Mouse (Mus musculus) cerebellum, postnatal 10 days (tissue): ENCODE results near the gene Ppp2r5e.

ENCODE experiments used
- DNase-seq, 2 experiments: peaks; one replicate each; pipeline ENCODE4 v3.0.0; 2021; ENCODE audit warnings: mixed read lengths in 2 of 2

Gene Ppp2r5e

GRCm38 (mm10) chr12:75572271-75572670 is 23.8 kb downstream of the Ppp2r5e start:
- DNase-seq, result peak; percentile 51 to 55

GRCm38 (mm10) chr12:75570138-75570537 is 25.9 kb downstream of the Ppp2r5e start:
- no peak for DNase-seq

- DNase-seq, result no peak
These were observed 28.3 kb downstream of the Ppp2r5e start for GRCm38 (mm10) chr12:75567745-75568144.

GRCm38 (mm10) chr12:75565756-75566155 is 30.3 kb downstream of the Ppp2r5e start:
- peak; percentile 46 to 65 for DNase-seq

GRCm38 (mm10) chr12:75564498-75564897 is 31.5 kb downstream of the Ppp2r5e start:
- DNase-seq, result no peak

- DNase-seq, result no peak
These were observed 32.9 kb downstream of the Ppp2r5e start for GRCm38 (mm10) chr12:75562996-75563618.

GRCm38 (mm10) chr12:75560681-75561387 is 35.2 kb downstream of the Ppp2r5e start:
- DNase-seq, result no peak

GRCm38 (mm10) chr12:75559196-75559595 is 36.8 kb downstream of the Ppp2r5e start:
- DNase-seq, result peak in 1 of 2 experiments; percentile 25

- DNase-seq, result peak; percentile 93 to 94
These were observed 38.2 kb downstream of the Ppp2r5e start for GRCm38 (mm10) chr12:75557813-75558212.

- DNase-seq, result no peak
These were observed 41.0 kb downstream of the Ppp2r5e start for GRCm38 (mm10) chr12:75555032-75555431.

GRCm38 (mm10) chr12:75552296-75552695 is 43.7 kb downstream of the Ppp2r5e start:
- DNase-seq, result peak in 1 of 2 experiments; percentile 24

GRCm38 (mm10) chr12:75551671-75552070 is 44.4 kb downstream of the Ppp2r5e start:
- no peak for DNase-seq

- peak; percentile 37 to 58 for DNase-seq
These were observed 47.0 kb downstream of the Ppp2r5e start for GRCm38 (mm10) chr12:75548999-75549398.

GRCm38 (mm10) chr12:75547174-75547573 is 48.9 kb downstream of the Ppp2r5e start:
- no peak for DNase-seq

- DNase-seq, result no peak
These were observed 49.8 kb downstream of the Ppp2r5e start for GRCm38 (mm10) chr12:75546241-75546640.

GRCm38 (mm10) chr12:75545431-75545925 is 50.6 kb downstream of the Ppp2r5e start:
- DNase-seq, result no peak

- DNase-seq, result no peak
These were observed 51.4 kb downstream of the Ppp2r5e start for GRCm38 (mm10) chr12:75544666-75545065.

- DNase-seq, result no peak
These were observed 51.8 kb downstream of the Ppp2r5e start for GRCm38 (mm10) chr12:75544259-75544658.

GRCm38 (mm10) chr12:75543346-75543745 is 52.7 kb downstream of the Ppp2r5e start:
- DNase-seq, result no peak

- DNase-seq, result no peak
These were observed 55.3 kb downstream of the Ppp2r5e start for GRCm38 (mm10) chr12:75540621-75541171.

- DNase-seq, result no peak
These were observed 56.8 kb downstream of the Ppp2r5e start for GRCm38 (mm10) chr12:75539228-75539627.

- no peak for DNase-seq
These were observed 58.2 kb downstream of the Ppp2r5e start for GRCm38 (mm10) chr12:75537673-75538423.

- DNase-seq, result no peak
These were observed 58.9 kb downstream of the Ppp2r5e start for GRCm38 (mm10) chr12:75537019-75537672.
